Mouse (Mus musculus): ENCODE measurements around the gene Arrdc4.

DNA sequence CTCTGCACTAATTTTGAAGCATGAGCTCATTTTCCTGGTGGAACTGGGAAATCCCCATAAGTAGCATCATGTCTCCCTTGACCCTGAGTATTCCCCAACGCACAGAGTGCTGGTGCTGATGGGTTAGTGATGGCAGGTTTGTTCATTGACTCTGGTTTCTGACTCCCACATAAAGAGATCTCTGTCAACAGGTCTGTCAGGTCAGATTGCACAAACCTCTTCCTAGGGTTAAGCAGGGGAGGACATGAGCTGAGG, 39.8 kb downstream of the Arrdc4 start:
- no peak for TF ChIP-seq CTCF (IDR thresholded peaks at IDR 0.05; ENCODE audit: low read depth, low read length)
- no peak for TF ChIP-seq POLR2A (IDR thresholded peaks at IDR 0.05; ENCODE audit: insufficient read depth, low read length)
- TF ChIP-seq EP300 (IDR thresholded peaks at IDR 0.05; ENCODE audit: insufficient read depth, low read depth, low read length): no peak

All from ES-Bruce4 (cell line).